Mouse (Mus musculus) C2C12 (cell line): ENCODE data around the gene Bcam.

Source experiments
- FOSL1 ChIP-seq: IDR thresholded peaks from one replicate; pipeline ENCODE4 v1.8.0; 2011; ENCODE audit warnings: mild to moderate bottlenecking, low read length; ENCODE audit not compliant: poor library complexity, insufficient read depth, severe bottlenecking
- MAX ChIP-seq: IDR thresholded peaks from one replicate; pipeline ENCODE4 v1.6.1; 2011; ENCODE audit warnings: mild to moderate bottlenecking, control low read depth

DNA sequence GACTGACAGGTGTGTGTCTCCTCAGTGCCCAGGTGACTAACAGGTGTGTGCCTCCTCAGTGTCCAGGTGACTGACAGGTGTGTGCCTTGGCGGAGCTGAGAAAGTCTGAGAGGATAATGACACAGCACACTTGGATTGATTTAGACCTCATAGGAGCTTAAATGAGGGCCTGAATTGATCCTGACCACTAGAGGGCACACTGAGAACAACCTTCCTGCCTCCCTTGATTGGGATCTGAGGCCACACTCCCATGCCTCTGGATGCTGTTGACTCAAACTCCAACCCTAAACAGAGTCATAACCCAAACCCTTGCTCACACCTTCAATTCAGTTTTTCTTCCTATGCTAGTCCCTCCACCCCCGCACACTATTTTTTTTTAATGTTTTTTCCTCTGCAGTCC lies 29.9 kb upstream of the Bcam start:
- TF ChIP-seq FOSL1 (no peak), MAX (no peak)
